Comparison of ENCODE assay signal across 10 mouse cellular contexts in genomic region chr15:82266356-82266755, GRCm38 (mm10). TPM values are rescaled to one million over a fixed set of nuclear protein-coding genes. Genes with fewer than 3 reads are reported as not detected.
A peak's percentile ranks its signal among the peaks of the same experiment; 100 is the strongest.
DNase-seq lines count a peak whose midpoint lies in the region; ATAC-seq and TF ChIP-seq lines count a peak whose summit lies in the region.
"Had no signal": no experiment of that assay in that cellular context is flagged by ENCODE, and none has a peak within 500 bp of the region (broad histone marks: within the 10 kb centered on the region; RNA-seq: fewer than 3 reads in every experiment).

No protein-coding gene starts in this region.

- no peak overlapping the region for H3K4me3 ChIP-seq in forebrain, embryonic 10.5 days
- H3K4me3 ChIP-seq in forebrain, embryonic 16.5 days (replicated peaks; ENCODE audit: low read length): no peak overlapping the region
- H3K4me3 ChIP-seq in forebrain, embryonic 12.5 days (replicated peaks): no peak overlapping the region
- H3K4me3 ChIP-seq in midbrain, embryonic 13.5 days (replicated peaks): no peak overlapping the region

- H3K36me3 ChIP-seq in forebrain, embryonic 10.5 days (replicated peaks): no peaks in the 10 kb centered on the region
- H3K36me3 ChIP-seq in forebrain, embryonic 16.5 days (ENCODE audit: control insufficient read depth, insufficient read depth): no peaks in the 10 kb centered on the region
- no peaks in the 10 kb centered on the region for H3K36me3 ChIP-seq in forebrain, embryonic 12.5 days (replicated peaks)
- H3K36me3 ChIP-seq in midbrain, embryonic 13.5 days: no peaks in the 10 kb centered on the region
- no peaks in the 10 kb centered on the region for H3K36me3 ChIP-seq in splenic B cell, adult 2 months (ENCODE audit: control insufficient read depth, insufficient read depth, low read length, poor library complexity, severe bottlenecking)

- H3K4me2 ChIP-seq in forebrain, embryonic 16.5 days (ENCODE audit: low read length): no peak overlapping the region
- H3K4me2 ChIP-seq in forebrain, embryonic 12.5 days: no peak overlapping the region
- H3K4me2 ChIP-seq in midbrain, embryonic 13.5 days (replicated peaks): no peak overlapping the region

- no peaks in the 10 kb centered on the region for H3K9me3 ChIP-seq in forebrain, embryonic 10.5 days
- no peaks in the 10 kb centered on the region for H3K9me3 ChIP-seq in forebrain, embryonic 16.5 days (ENCODE audit: control insufficient read depth, low read length)
- H3K9me3 ChIP-seq in forebrain, embryonic 12.5 days: no peaks in the 10 kb centered on the region
- H3K9me3 ChIP-seq in midbrain, embryonic 13.5 days: no peaks in the 10 kb centered on the region

- TF ChIP-seq POLR2A in brain, embryonic 14.5 days (IDR thresholded peaks at IDR 0.05; ENCODE audit: borderline replicate concordance, extremely low read depth, insufficient read depth, insufficient read length, poor library complexity, severe bottlenecking): no peak

- TF ChIP-seq CTCF in brain, embryonic 14.5 days (IDR thresholded peaks at IDR 0.05; ENCODE audit: borderline replicate concordance, extremely low read depth, insufficient read depth, insufficient read length): peak; percentile 94

- H3K27ac ChIP-seq in forebrain, embryonic 10.5 days: no peak overlapping the region
- H3K27ac ChIP-seq in forebrain, embryonic 16.5 days (ENCODE audit: low read length): no peak overlapping the region
- no peak overlapping the region for H3K27ac ChIP-seq in forebrain, embryonic 12.5 days
- no peak overlapping the region for H3K27ac ChIP-seq in midbrain, embryonic 13.5 days

- H3K4me1 ChIP-seq in forebrain, embryonic 10.5 days: peaks cover 35% of the 10 kb centered on the region
- H3K4me1 ChIP-seq in forebrain, embryonic 16.5 days (replicated peaks; ENCODE audit: control insufficient read depth, insufficient read depth, low read length): peaks cover 18% of the 10 kb centered on the region
- peaks cover 25% of the 10 kb centered on the region for H3K4me1 ChIP-seq in forebrain, embryonic 12.5 days
- H3K4me1 ChIP-seq in midbrain, embryonic 13.5 days (replicated peaks): peaks cover 37% of the 10 kb centered on the region

- H3K27me3 ChIP-seq in forebrain, embryonic 10.5 days (ENCODE audit: poor library complexity, severe bottlenecking): peaks cover 5% of the 10 kb centered on the region
- no peaks in the 10 kb centered on the region for H3K27me3 ChIP-seq in forebrain, embryonic 16.5 days (replicated peaks; ENCODE audit: control insufficient read depth, insufficient read depth, low read length)
- 0 out of 2 replicates have a peak, but pooled peaks cover 1% of the 10 kb centered on the region for H3K27me3 ChIP-seq in forebrain, embryonic 12.5 days
- no peaks in the 10 kb centered on the region for H3K27me3 ChIP-seq in midbrain, embryonic 13.5 days
- no peaks in the 10 kb centered on the region for H3K27me3 ChIP-seq in splenic B cell, adult 2 months (ENCODE audit: control insufficient read depth, insufficient read depth, low read length, poor library complexity, severe bottlenecking)

- no peak for ATAC-seq in forebrain, embryonic 16.5 days
- peak; percentile 16; the same call in 1 of the 2 replicates for ATAC-seq in forebrain, embryonic 12.5 days (ENCODE audit: low FRiP score)
- ATAC-seq in midbrain, embryonic 13.5 days: peak; percentile 13; the same call in 1 of the 2 replicates

- 21% methylated on average over 6 of the region's 6 CpGs for WGBS in forebrain, embryonic 10.5 days
- 7% methylated on average over 6 of the region's 6 CpGs for WGBS in forebrain, embryonic 16.5 days
- WGBS in forebrain, embryonic 12.5 days: 15% methylated on average over 6 of the region's 6 CpGs
- 14% methylated on average over 6 of the region's 6 CpGs for WGBS in midbrain, embryonic 13.5 days

- H3K9ac ChIP-seq in forebrain, embryonic 16.5 days (replicated peaks; ENCODE audit: low read depth, low read length): no peak overlapping the region
- H3K9ac ChIP-seq in forebrain, embryonic 12.5 days: no peak overlapping the region
- H3K9ac ChIP-seq in midbrain, embryonic 13.5 days (replicated peaks): no peak overlapping the region

- DNase-seq in forebrain, embryonic 10.5 days (ENCODE audit: extremely low spot score, low spot score): peak; percentile 69
- DNase-seq in B cell, adult 2 months: peak; percentile 75 to 77
- peak; percentile 73 for DNase-seq in brain, embryonic 14.5 days (ENCODE audit: low read depth)
- DNase-seq in layer of hippocampus, postnatal 10 days (ENCODE audit: low spot score in 2 of 2): peak; percentile 79 to 83
- peak; percentile 77 for DNase-seq in splenic B cell, adult 2 months (ENCODE audit: low read depth, low spot score)

RNA-seq across cellular contexts. Expression of gene Sept3, which starts 8.3 kb away (rescaled TPM):
- 62.1 and 62.5 TPM in 2 replicates for polyA plus RNA-seq in forebrain, embryonic 10.5 days (2016; fragmentation: Nextera tagmentation; extraction: Ambion mirVana)
- polyA plus RNA-seq in forebrain, embryonic 16.5 days (2015; fragmentation: Nextera tagmentation; extraction: Ambion mirVana): 427 TPM in 2 replicates
- 426 and 484 TPM in 2 replicates for polyA plus RNA-seq in brain, embryonic 14.5 days (2012; rRNA removed)
- polyA plus RNA-seq in forebrain, embryonic 12.5 days (2016; fragmentation: Nextera tagmentation; extraction: Ambion mirVana): 223 and 233 TPM in 2 replicates
- total RNA-seq in layer of hippocampus, postnatal 10 days (2021): 100 to 1,000 TPM; 617 to 640 TPM
- polyA plus RNA-seq in midbrain, embryonic 13.5 days (2015; fragmentation: Nextera tagmentation; extraction: Ambion mirVana): 341 and 349 TPM in 2 replicates

RNA-seq across cellular contexts. Expression of gene 1500009C09Rik, which starts 14.2 kb away (rescaled TPM):
- 0.26 TPM in 1 of 2 replicates, not detected in the other for polyA plus RNA-seq in forebrain, embryonic 10.5 days (2016; fragmentation: Nextera tagmentation; extraction: Ambion mirVana)
- polyA plus RNA-seq in forebrain, embryonic 16.5 days (2015; fragmentation: Nextera tagmentation; extraction: Ambion mirVana): 17.0 and 18.6 TPM in 2 replicates
- polyA plus RNA-seq in brain, embryonic 14.5 days (2012; rRNA removed): 67.2 and 71.3 TPM in 2 replicates
- 3.9 and 4.7 TPM in 2 replicates for polyA plus RNA-seq in forebrain, embryonic 12.5 days (2016; fragmentation: Nextera tagmentation; extraction: Ambion mirVana)
- total RNA-seq in layer of hippocampus, postnatal 10 days (2021): 10 to 100 TPM; 79.9 to 88.8 TPM
- polyA plus RNA-seq in midbrain, embryonic 13.5 days (2015; fragmentation: Nextera tagmentation; extraction: Ambion mirVana): 9.6 and 9.7 TPM in 2 replicates
- polyA plus RNA-seq: stomach, embryonic 14.5 days had no signal

RNA-seq across cellular contexts. Expression of gene Cenpm, which starts 21.8 kb away (rescaled TPM):
- polyA plus RNA-seq in forebrain, embryonic 10.5 days (2016; fragmentation: Nextera tagmentation; extraction: Ambion mirVana): 95.1 and 97.3 TPM in 2 replicates
- polyA plus RNA-seq in forebrain, embryonic 16.5 days (2015; fragmentation: Nextera tagmentation; extraction: Ambion mirVana): 29.8 and 34.6 TPM in 2 replicates
- 16.5 and 26.2 TPM in 2 replicates for polyA plus RNA-seq in brain, embryonic 14.5 days (2012; rRNA removed)
- polyA plus RNA-seq in forebrain, embryonic 12.5 days (2016; fragmentation: Nextera tagmentation; extraction: Ambion mirVana): 81.3 and 86.4 TPM in 2 replicates
- 1 to 10 TPM; 6.5 to 9.0 TPM for total RNA-seq in layer of hippocampus, postnatal 10 days (2021)
- polyA plus RNA-seq in midbrain, embryonic 13.5 days (2015; fragmentation: Nextera tagmentation; extraction: Ambion mirVana): 28.6 and 30.4 TPM in 2 replicates

RNA-seq across cellular contexts. Expression of gene Wbp2nl, which starts 32.4 kb away (rescaled TPM):
- polyA plus RNA-seq in forebrain, embryonic 10.5 days (2016; fragmentation: Nextera tagmentation; extraction: Ambion mirVana): 0.10 and 0.11 TPM in 2 replicates
- polyA plus RNA-seq in forebrain, embryonic 16.5 days (2015; fragmentation: Nextera tagmentation; extraction: Ambion mirVana): 0.15 TPM in 1 of 2 replicates, not detected in the other
- polyA plus RNA-seq in brain, embryonic 14.5 days (2012; rRNA removed): 0.15 and 0.19 TPM in 2 replicates
- 0.14 and 0.18 TPM in 2 replicates for polyA plus RNA-seq in forebrain, embryonic 12.5 days (2016; fragmentation: Nextera tagmentation; extraction: Ambion mirVana)
- total RNA-seq in layer of hippocampus, postnatal 10 days (2021): under 1 TPM in 1 of 2 experiments, not detected in 1; 0.25 TPM
- polyA plus RNA-seq in midbrain, embryonic 13.5 days (2015; fragmentation: Nextera tagmentation; extraction: Ambion mirVana): not detected in 2 replicates
- total RNA-seq: layer of hippocampus, adult 18-20 months had no signal

RNA-seq across cellular contexts. Expression of gene Tnfrsf13c, which starts 42.2 kb away (rescaled TPM):
- polyA plus RNA-seq in forebrain, embryonic 10.5 days (2016; fragmentation: Nextera tagmentation; extraction: Ambion mirVana): 0.18 TPM in 1 of 2 replicates, not detected in the other
- 0.10 and 0.25 TPM in 2 replicates for polyA plus RNA-seq in forebrain, embryonic 16.5 days (2015; fragmentation: Nextera tagmentation; extraction: Ambion mirVana)
- 0.26 and 0.30 TPM in 2 replicates for polyA plus RNA-seq in brain, embryonic 14.5 days (2012; rRNA removed)
- polyA plus RNA-seq in forebrain, embryonic 12.5 days (2016; fragmentation: Nextera tagmentation; extraction: Ambion mirVana): 0.24 and 0.29 TPM in 2 replicates
- total RNA-seq in layer of hippocampus, postnatal 10 days (2021): 1 to 10 TPM in 1 of 2 experiments, under 1 TPM in 1; 0.69 to 1.0 TPM
- not detected in 2 replicates for polyA plus RNA-seq in midbrain, embryonic 13.5 days (2015; fragmentation: Nextera tagmentation; extraction: Ambion mirVana)
- polyA plus RNA-seq: stomach, embryonic 14.5 days had no signal
